Mouse (Mus musculus) ES-Bruce4 (cell line): ENCODE data around the gene Cenpc1.

Experiments used
- CTCF ChIP-seq: IDR thresholded peaks from one replicate; pipeline ENCODE4 v1.8.1; 2011; ENCODE audit warnings: low read depth, low read length
- POLR2A ChIP-seq: IDR thresholded peaks from one replicate; pipeline ENCODE4 v1.8.1; 2011; ENCODE audit warnings: low read length; ENCODE audit not compliant: insufficient read depth

DNA sequence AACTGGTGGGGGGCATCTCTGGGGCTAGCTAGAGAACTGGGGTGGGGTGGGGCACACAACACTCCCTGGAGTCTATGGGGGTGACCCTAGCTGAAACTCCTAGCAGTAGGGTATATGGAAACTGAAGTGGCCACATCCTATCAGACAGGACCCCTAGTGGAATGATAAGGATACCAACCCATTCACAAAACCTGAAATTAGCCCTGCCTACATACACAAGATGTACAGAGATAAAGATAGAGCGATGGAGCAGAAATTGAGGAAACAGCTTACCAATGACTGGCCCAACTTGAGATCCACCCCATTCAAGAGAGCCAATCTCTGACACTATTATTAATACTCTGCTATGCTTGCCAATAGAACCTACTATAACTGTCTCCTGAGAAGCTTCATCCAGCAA is 1.9 kb downstream of the Cenpc1 start:
- TF ChIP-seq POLR2A (no peak), CTCF (no peak)
